Mouse (Mus musculus) E14TG2a.4 (cell line): ENCODE measurements around the gene 1110002E22Rik.

ENCODE experiments used
- CTCF ChIP-seq: conservative IDR thresholded peaks from 2 replicates; pipeline ENCODE4 v1.5.1; 2014; ENCODE audit warnings: low read length
- NANOG ChIP-seq: IDR thresholded peaks from 2 replicates; pipeline ENCODE4 v1.6.1; 2014; ENCODE audit warnings: borderline replicate concordance, low read length, mixed read lengths

DNA sequence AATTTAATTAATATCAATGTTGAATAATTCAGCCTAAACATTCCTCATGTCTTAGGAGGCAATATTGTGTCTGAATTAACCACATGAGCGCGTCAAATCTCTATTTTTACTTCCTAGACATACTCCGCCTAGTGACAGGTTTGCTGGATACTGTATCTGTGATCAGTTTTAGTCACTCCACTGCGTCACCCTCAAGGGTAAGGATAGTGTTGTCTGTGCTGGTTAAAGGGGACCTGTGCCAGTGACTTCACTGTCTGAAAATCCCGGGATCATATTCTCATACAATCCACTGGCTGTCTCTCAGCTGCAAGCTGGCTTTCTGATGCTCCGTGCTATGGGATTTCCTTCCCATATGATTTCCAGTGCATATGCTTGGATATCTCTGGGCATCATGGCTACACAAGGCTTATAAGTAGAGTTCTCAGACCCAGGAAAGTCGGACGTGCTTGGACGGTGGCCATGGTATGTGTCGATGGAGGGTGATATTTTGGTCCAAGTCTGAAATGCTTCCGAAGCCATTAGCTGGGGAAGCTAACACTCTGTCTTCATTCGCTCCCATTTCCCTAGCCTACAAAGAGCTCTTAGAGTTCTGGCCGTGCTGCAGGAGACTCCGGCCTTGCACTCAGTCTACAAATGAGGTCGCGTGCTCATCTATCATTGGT, 54.7 kb downstream of the 1110002E22Rik start:
- TF ChIP-seq CTCF (no peak), NANOG (no peak)
